ENCODE assay signal across 23 mouse cellular contexts in the genomic region with DNA sequence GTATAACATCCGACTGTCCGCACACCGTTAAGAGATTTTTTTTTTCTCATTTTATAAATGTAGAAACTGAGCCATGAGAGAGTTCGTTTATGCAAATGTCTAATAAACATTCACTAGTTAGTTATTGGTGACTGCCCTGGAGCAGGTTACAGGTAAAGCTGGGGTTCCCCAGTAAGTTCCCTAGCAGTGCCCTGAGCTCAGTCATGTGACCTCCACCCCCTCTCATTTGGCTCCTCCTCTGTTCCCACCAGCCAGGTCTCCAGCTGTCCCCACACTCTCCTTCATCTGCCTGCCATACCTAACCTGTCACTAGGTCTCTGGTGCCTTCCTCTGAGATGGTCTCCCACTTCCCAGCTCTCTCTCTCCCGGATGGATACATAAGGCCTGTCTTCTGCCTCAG. TPM values are rescaled to one million over a fixed set of nuclear protein-coding genes. Genes with fewer than 3 reads are reported as not detected.
DNase-seq lines count a peak whose midpoint lies in the region; ATAC-seq and TF ChIP-seq lines count a peak whose summit lies in the region.
"Had no signal": no experiment of that assay in that cellular context is flagged by ENCODE, and none has a peak within 500 bp of the region (broad histone marks: within the 10 kb centered on the region; RNA-seq: fewer than 3 reads in every experiment).

No protein-coding gene starts in this region.

- peaks cover 24% of the 10 kb centered on the region for H3K36me3 ChIP-seq in heart, embryonic 13.5 days
- peaks cover 25% of the 10 kb centered on the region for H3K36me3 ChIP-seq in megakaryocyte, embryonic 14.5 days (replicated peaks; ENCODE audit: low read length)
- H3K36me3 ChIP-seq in MEL (ENCODE audit: control insufficient read depth in 1 of 2, insufficient read depth in 2 of 2, low read length in 2 of 2): no peaks in the 10 kb centered on the region; a peak in 2 of 4 replicates

- TF ChIP-seq POLR2A in MEL (IDR thresholded peaks at IDR 0.05; ENCODE audit: control insufficient read depth in 1 of 2, insufficient read depth in 1 of 2, low read depth in 1 of 2, low read length in 2 of 2, poor library complexity in 1 of 2): no peak

- TF ChIP-seq RAD21 in MEL (IDR thresholded peaks at IDR 0.05; ENCODE audit: low read depth, low read length): no peak

- peak; percentile 46 for DNase-seq in cerebellum, adult 11-12 months
- DNase-seq in cerebellum, postnatal 36 days: no peak
- no peak for DNase-seq in heart, adult 18-20 months
- no peak for DNase-seq in MEL (ENCODE audit: low read depth, low spot score)
- no peak for DNase-seq in embryo, embryonic 11 days
- DNase-seq: adrenal gland, postnatal 14 days; gastrocnemius, postnatal 36 days; retina, postnatal 1 day; right cerebral cortex, postnatal 4 days; thymus, adult 18-20 months had no signal

- peaks cover 17% of the 10 kb centered on the region for H3K4me1 ChIP-seq in heart, embryonic 13.5 days
- H3K4me1 ChIP-seq in megakaryocyte, embryonic 14.5 days: peaks cover 24% of the 10 kb centered on the region
- peaks cover 0 to 7% of the 10 kb centered on the region in 2 experiments; a peak in 1 of 4 replicates for H3K4me1 ChIP-seq in MEL (ENCODE audit: control insufficient read depth in 1 of 2, insufficient read depth in 2 of 2, low read length in 2 of 2)

- 85% methylated on average over 5 of the region's 5 CpGs for WGBS in heart, embryonic 13.5 days

- H3K9ac ChIP-seq in heart, embryonic 13.5 days: 0 out of 2 replicates have a peak overlapping the region, but pooled peaks have one; percentile 75
- H3K9ac ChIP-seq in MEL (ENCODE audit: control insufficient read depth, low read depth, low read length, poor library complexity, severe bottlenecking): peak overlapping the region; percentile 65

- TF ChIP-seq EP300 in MEL (IDR thresholded peaks at IDR 0.05; ENCODE audit: low read depth in 1 of 2, low read length in 2 of 2): no peak

- TF ChIP-seq CTCF in MEL (IDR thresholded peaks at IDR 0.05 in 2 of 3, conservative IDR thresholded peaks at IDR 0.05 in 1 of 3; ENCODE audit: control insufficient read depth in 1 of 3, insufficient read depth in 1 of 3, low read depth in 2 of 3, low read length in 3 of 3, poor library complexity in 1 of 3, severe bottlenecking in 1 of 3): no peak

- H3K4me2 ChIP-seq in heart, embryonic 13.5 days: no peak overlapping the region

- H3K79me2 ChIP-seq in MEL (ENCODE audit: control insufficient read depth, insufficient read depth, low read length, poor library complexity): peaks cover 24% of the 10 kb centered on the region

- ATAC-seq in heart, embryonic 13.5 days (ENCODE audit: extremely low read depth, insufficient number of reproducible peaks, low FRiP score, low TSS enrichment): no peak
- no peak for ATAC-seq in megakaryocyte, adult 5-6 weeks (ENCODE audit: poor library complexity, severe bottlenecking)

- H3K27me3 ChIP-seq in heart, embryonic 13.5 days (replicated peaks): no peaks in the 10 kb centered on the region
- no peaks in the 10 kb centered on the region for H3K27me3 ChIP-seq in megakaryocyte, embryonic 14.5 days (replicated peaks)
- H3K27me3 ChIP-seq in MEL (ENCODE audit: control insufficient read depth in 1 of 2, insufficient read depth in 2 of 2, low read length in 2 of 2): no peaks in the 10 kb centered on the region
- H3K27me3 ChIP-seq: forebrain, embryonic 13.5 days; hindbrain, embryonic 12.5 days; limb, embryonic 15.5 days; lung, embryonic 15.5 days; neural tube, embryonic 15.5 days had no signal

- no peak overlapping the region for H3K27ac ChIP-seq in heart, embryonic 13.5 days (replicated peaks)
- H3K27ac ChIP-seq in MEL (ENCODE audit: control insufficient read depth, low read depth, low read length): no peak overlapping the region
- H3K27ac ChIP-seq: limb, embryonic 15.5 days; lung, embryonic 15.5 days had no signal

- no peak overlapping the region for H3K4me3 ChIP-seq in heart, embryonic 13.5 days
- peak overlapping the region; percentile 97 for H3K4me3 ChIP-seq in megakaryocyte, embryonic 14.5 days (replicated peaks)
- H3K4me3 ChIP-seq in MEL (ENCODE audit: control insufficient read depth in 1 of 2, insufficient read depth in 1 of 2, low read depth in 2 of 2, low read length in 2 of 2): peak overlapping the region in 1 of 2 experiments; percentile 51; a peak in 2 of 4 replicates

- no peaks in the 10 kb centered on the region for H3K9me3 ChIP-seq in heart, embryonic 13.5 days
- H3K9me3 ChIP-seq in megakaryocyte, embryonic 14.5 days: no peaks in the 10 kb centered on the region
- H3K9me3 ChIP-seq in MEL (replicated peaks; ENCODE audit: insufficient read depth, low read length): no peaks in the 10 kb centered on the region
- H3K9me3 ChIP-seq: forebrain, embryonic 13.5 days; hindbrain, embryonic 12.5 days; limb, embryonic 15.5 days; lung, embryonic 15.5 days; neural tube, embryonic 15.5 days had no signal

TF ChIP-seq in MEL, 35 proteins besides CTCF, POLR2A, EP300 and RAD21:
- TF ChIP-seq USF1 (IDR thresholded peaks at IDR 0.05; ENCODE audit: low read depth, low read length): peak; percentile 80
- no peak for TF ChIP-seq ELF1 (IDR thresholded peaks at IDR 0.05; ENCODE audit: low read depth, low read length)

RNA-seq across cellular contexts. Expression of gene Vps18, which starts 1.2 kb away (rescaled TPM):
- polyA plus RNA-seq in heart, embryonic 13.5 days (2015; fragmentation: Nextera tagmentation; extraction: Ambion mirVana): 11.9 and 13.1 TPM in 2 replicates
- 10 to 100 TPM; 13.2 to 13.5 TPM for total RNA-seq in heart, adult 18-20 months (2021)
- 8.8 and 11.1 TPM in 2 replicates for polyA plus RNA-seq in megakaryocyte, embryonic 14.5 days (2012; ENCODE audit: insufficient read depth, low replicate concordance)
- 8.9 and 9.0 TPM in 2 replicates for total RNA-seq in megakaryocyte, adult 5-6 weeks (2015)
- total RNA-seq in megakaryocyte, adult 5-6 weeks (2017): 19.6 and 21.2 TPM in 2 replicates
- 24.8 and 28.0 TPM in 2 replicates for total RNA-seq in MEL (2012; rRNA removed)
- polyA plus RNA-seq in MEL (2012; ENCODE audit: insufficient read depth in 1 of 2, insufficient read length in 2 of 2, low read depth in 1 of 2, low replicate concordance in 2 of 2, missing spikeins in 1 of 2): 10 to 100 TPM in 1 of 2 experiments, not detected in 1; 30.4 TPM

RNA-seq across cellular contexts. Expression of gene Rhov, which starts 16.3 kb away (rescaled TPM):
- 0.14 and 0.60 TPM in 2 replicates for polyA plus RNA-seq in heart, embryonic 13.5 days (2015; fragmentation: Nextera tagmentation; extraction: Ambion mirVana)
- total RNA-seq in heart, adult 18-20 months (2021): not detected
- 1.9 TPM in 1 of 2 replicates, not detected in the other for polyA plus RNA-seq in megakaryocyte, embryonic 14.5 days (2012; ENCODE audit: insufficient read depth, low replicate concordance)
- 0.16 and 0.59 TPM in 2 replicates for total RNA-seq in megakaryocyte, adult 5-6 weeks (2015)
- 0.28 and 0.81 TPM in 2 replicates for total RNA-seq in megakaryocyte, adult 5-6 weeks (2017)
- total RNA-seq in MEL (2012; rRNA removed): not detected in 2 replicates
- polyA plus RNA-seq in MEL (2012; ENCODE audit: insufficient read depth in 1 of 2, insufficient read length in 2 of 2, low read depth in 1 of 2, low replicate concordance in 2 of 2, missing spikeins in 1 of 2): not detected
- total RNA-seq: adrenal gland, postnatal 14 days; gastrocnemius, postnatal 36 days had no signal
- polyA plus RNA-seq: activated CD4-positive, CD25-positive, alpha-beta regulatory T cell, adult 4 months had no signal

RNA-seq across cellular contexts. Expression of gene Dll4, which starts 38.2 kb away (rescaled TPM):
- 7.7 and 8.7 TPM in 2 replicates for polyA plus RNA-seq in heart, embryonic 13.5 days (2015; fragmentation: Nextera tagmentation; extraction: Ambion mirVana)
- 10 to 100 TPM; 13.3 to 19.6 TPM for total RNA-seq in heart, adult 18-20 months (2021)
- polyA plus RNA-seq in megakaryocyte, embryonic 14.5 days (2012; ENCODE audit: insufficient read depth, low replicate concordance): not detected in 2 replicates
- 0.09 TPM in 1 of 2 replicates, not detected in the other for total RNA-seq in megakaryocyte, adult 5-6 weeks (2015)
- not detected in 2 replicates for total RNA-seq in megakaryocyte, adult 5-6 weeks (2017)
- 0.16 TPM in 1 of 2 replicates, not detected in the other for total RNA-seq in MEL (2012; rRNA removed)
- polyA plus RNA-seq in MEL (2012; ENCODE audit: insufficient read depth in 1 of 2, insufficient read length in 2 of 2, low read depth in 1 of 2, low replicate concordance in 2 of 2, missing spikeins in 1 of 2): under 1 TPM in 1 of 2 experiments, not detected in 1; 0.18 TPM
- polyA plus RNA-seq: activated CD4-positive, CD25-positive, alpha-beta regulatory T cell, adult 4 months; macrophage had no signal

RNA-seq across cellular contexts. Expression of gene Spint1, which starts 50.2 kb away (rescaled TPM):
- 0.96 and 1.0 TPM in 2 replicates for polyA plus RNA-seq in heart, embryonic 13.5 days (2015; fragmentation: Nextera tagmentation; extraction: Ambion mirVana)
- under 1 TPM in 1 of 2 experiments, not detected in 1; 0.41 TPM for total RNA-seq in heart, adult 18-20 months (2021)
- not detected in 2 replicates for polyA plus RNA-seq in megakaryocyte, embryonic 14.5 days (2012; ENCODE audit: insufficient read depth, low replicate concordance)
- not detected in 2 replicates for total RNA-seq in megakaryocyte, adult 5-6 weeks (2015)
- not detected in 2 replicates for total RNA-seq in megakaryocyte, adult 5-6 weeks (2017)
- not detected in 2 replicates for total RNA-seq in MEL (2012; rRNA removed)
- not detected for polyA plus RNA-seq in MEL (2012; ENCODE audit: insufficient read depth in 1 of 2, insufficient read length in 2 of 2, low read depth in 1 of 2, low replicate concordance in 2 of 2, missing spikeins in 1 of 2)
- polyA plus RNA-seq: activated CD4-positive, CD25-positive, alpha-beta regulatory T cell, adult 4 months had no signal

RNA-seq across cellular contexts. Expression of gene Ppp1r14d, which starts 57.7 kb away (rescaled TPM):
- polyA plus RNA-seq in heart, embryonic 13.5 days (2015; fragmentation: Nextera tagmentation; extraction: Ambion mirVana): not detected in 2 replicates
- not detected for total RNA-seq in heart, adult 18-20 months (2021)
- polyA plus RNA-seq in megakaryocyte, embryonic 14.5 days (2012; ENCODE audit: insufficient read depth, low replicate concordance): not detected in 2 replicates
- total RNA-seq in megakaryocyte, adult 5-6 weeks (2015): not detected in 2 replicates
- not detected in 2 replicates for total RNA-seq in megakaryocyte, adult 5-6 weeks (2017)
- total RNA-seq in MEL (2012; rRNA removed): not detected in 2 replicates
- not detected for polyA plus RNA-seq in MEL (2012; ENCODE audit: insufficient read depth in 1 of 2, insufficient read length in 2 of 2, low read depth in 1 of 2, low replicate concordance in 2 of 2, missing spikeins in 1 of 2)
- total RNA-seq: adrenal gland, postnatal 14 days; gastrocnemius, postnatal 36 days; layer of hippocampus, postnatal 14 days; left cerebral cortex, postnatal 10 days had no signal
- polyA plus RNA-seq: activated CD4-positive, CD25-positive, alpha-beta regulatory T cell, adult 4 months; cortical plate, adult 2 months; forebrain, embryonic 13.5 days; limb, embryonic 15.5 days; macrophage; neural tube, embryonic 15.5 days had no signal

Comparison
In these comparisons a context has a peak if more than half of its experiments do, and no peak if none do; other contexts are left out.
1. RNA of gene Dll4, which starts 38.2 kb away (total RNA-seq): 13.3 to 19.6 TPM in heart, adult 18-20 months; 0.09 TPM in megakaryocyte, adult 5-6 weeks and 0.16 TPM in MEL; every median in the first group is over 10 times any median in the second.